Mouse (Mus musculus) heart, adult 2 months (tissue): ENCODE results near the gene Grap2.

ENCODE experiments used
- CTCF ChIP-seq: fragments of 200-600 bp; IDR thresholded peaks from 2 replicates; pipeline ENCODE4 v1.8.1; 2022; ENCODE audit warnings: antibody characterized with exemption, mild to moderate bottlenecking, moderate library complexity
- EP300 ChIP-seq: fragments of 200-500 bp; IDR thresholded peaks from 2 replicates; pipeline ENCODE4 v1.6.1; 2011; ENCODE audit warnings: low read depth, low read length, control low read depth; ENCODE audit not compliant: insufficient read depth
- POLR2A ChIP-seq: fragments of 200-500 bp; IDR thresholded peaks from 2 replicates; pipeline ENCODE4 v1.6.1; 2011; ENCODE audit warnings: mild to moderate bottlenecking, low read depth, low read length, control low read depth; ENCODE audit not compliant: insufficient read depth

DNA sequence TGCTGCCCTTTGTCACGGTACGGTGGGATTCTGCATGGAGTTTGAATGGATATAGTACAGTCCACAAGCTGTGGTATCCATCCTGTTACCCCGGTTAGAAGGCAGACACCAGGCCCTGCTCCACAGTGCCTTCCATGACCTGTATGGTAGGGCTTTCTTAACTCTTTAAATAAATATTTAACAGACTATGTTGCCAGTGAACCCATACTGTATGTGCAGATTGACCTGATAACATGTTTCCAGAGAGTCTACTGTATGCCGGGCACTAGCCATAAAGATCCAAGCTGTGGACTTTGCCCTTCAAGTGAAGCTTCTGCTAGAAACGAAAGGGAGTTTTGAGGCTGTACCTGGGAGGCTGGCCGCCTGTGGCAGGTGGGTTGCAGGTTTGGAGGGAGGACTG, 102.3 kb downstream of the Grap2 start:
- TF ChIP-seq EP300 (no peak), CTCF (no peak), POLR2A (no peak)
